Mouse (Mus musculus): ENCODE measurements around the gene Ogfrl1.

DNA sequence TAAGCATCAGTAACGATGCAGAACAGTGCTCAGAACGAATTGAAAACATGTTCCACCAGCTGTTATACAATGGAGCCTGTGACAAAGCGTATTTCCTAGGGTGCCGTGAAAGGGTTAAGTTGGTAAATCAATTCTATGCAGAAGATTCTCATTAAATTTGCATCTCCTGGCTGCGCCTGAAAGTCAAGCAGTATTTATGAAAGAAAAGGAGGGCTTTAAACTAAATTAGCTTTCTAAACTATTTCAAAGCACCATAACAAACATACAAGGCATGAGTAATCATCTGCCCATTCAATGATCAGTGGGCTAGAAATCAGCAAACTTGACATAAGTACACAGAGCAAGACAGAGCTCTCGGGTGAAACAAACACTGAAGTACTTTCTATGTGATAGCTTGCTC, 18.3 kb downstream of the Ogfrl1 start:
- TF ChIP-seq CTCF (IDR thresholded peaks at IDR 0.05; ENCODE audit: low read depth): no peak
- TF ChIP-seq EP300 (IDR thresholded peaks at IDR 0.05; ENCODE audit: low read depth): no peak

All from liver, postnatal 0 days (tissue).